Mouse (Mus musculus) embryonic facial prominence, embryonic 13.5 days (tissue): Measurements from ENCODE around the gene Zfp503. TPM values are rescaled to one million over a fixed set of nuclear protein-coding genes. Genes with fewer than 3 reads are reported as not detected.

Experiments used
- ATAC-seq: fragments of 200-750 bp; cut with Nextera tagmentation; 2 replicates; pipeline ENCODE4 v1.8.0; 2017; ENCODE audit warnings: low read depth; ENCODE audit not compliant: insufficient number of reproducible peaks, insufficient read depth, low FRiP score, low TSS enrichment
- H3K27ac ChIP-seq: fragments of 300-500 bp; sonication (generic); 2 replicates; pipeline ENCODE4 v1.5.1; 2015; ENCODE audit warnings: moderate library complexity, mild to moderate bottlenecking, inconsistent platforms
- H3K27me3 ChIP-seq: fragments of 300-500 bp; sonication (generic); 2 replicates; pipeline ENCODE4 v1.6.1; 2015; ENCODE audit warnings: mild to moderate bottlenecking, inconsistent platforms
- H3K36me3 ChIP-seq: fragments of 300-500 bp; sonication (generic); 2 replicates; pipeline ENCODE4 v1.6.1; 2015; ENCODE audit warnings: mild to moderate bottlenecking, inconsistent platforms
- H3K4me1 ChIP-seq: fragments of 300-500 bp; sonication (generic); 2 replicates; pipeline ENCODE4 v1.6.1; 2015; ENCODE audit warnings: inconsistent platforms
- H3K4me2 ChIP-seq: fragments of 300-500 bp; sonication (generic); 2 replicates; pipeline ENCODE4 v1.6.1; 2015; ENCODE audit warnings: moderate library complexity, mild to moderate bottlenecking, inconsistent platforms
- H3K4me3 ChIP-seq: fragments of 300-500 bp; sonication (generic); 2 replicates; pipeline ENCODE4 v1.5.1; 2015; ENCODE audit warnings: mild to moderate bottlenecking, inconsistent platforms
- H3K9ac ChIP-seq: fragments of 300-500 bp; sonication (generic); 2 replicates; pipeline ENCODE4 v1.6.1; 2015; ENCODE audit warnings: mild to moderate bottlenecking, inconsistent platforms
- H3K9me3 ChIP-seq: fragments of 300-500 bp; sonication (generic); 2 replicates; pipeline ENCODE4 v1.6.1; 2016; ENCODE audit warnings: inconsistent platforms
- WGBS: fragments of 180-500 bp; shearing (Covaris S2); methylation state at CpG from one replicate; pipeline ENCODE4 v1.1.7; 2015; ENCODE audit warnings: mixed read lengths; 5-methylcytosine and 5-hydroxymethylcytosine counted together
- polyA plus RNA-seq: library from polyadenylated mRNA; unstranded; fragments of >200 nt; fragmentation: Nextera tagmentation; extraction: Ambion mirVana; gene quantifications from 2 replicates; pipeline ENCODE4 v1.2.1, GENCODE M21; 2015

Gene Zfp503
- polyA plus RNA-seq = 25.9 and 30.5 TPM in 2 replicates

DNA sequence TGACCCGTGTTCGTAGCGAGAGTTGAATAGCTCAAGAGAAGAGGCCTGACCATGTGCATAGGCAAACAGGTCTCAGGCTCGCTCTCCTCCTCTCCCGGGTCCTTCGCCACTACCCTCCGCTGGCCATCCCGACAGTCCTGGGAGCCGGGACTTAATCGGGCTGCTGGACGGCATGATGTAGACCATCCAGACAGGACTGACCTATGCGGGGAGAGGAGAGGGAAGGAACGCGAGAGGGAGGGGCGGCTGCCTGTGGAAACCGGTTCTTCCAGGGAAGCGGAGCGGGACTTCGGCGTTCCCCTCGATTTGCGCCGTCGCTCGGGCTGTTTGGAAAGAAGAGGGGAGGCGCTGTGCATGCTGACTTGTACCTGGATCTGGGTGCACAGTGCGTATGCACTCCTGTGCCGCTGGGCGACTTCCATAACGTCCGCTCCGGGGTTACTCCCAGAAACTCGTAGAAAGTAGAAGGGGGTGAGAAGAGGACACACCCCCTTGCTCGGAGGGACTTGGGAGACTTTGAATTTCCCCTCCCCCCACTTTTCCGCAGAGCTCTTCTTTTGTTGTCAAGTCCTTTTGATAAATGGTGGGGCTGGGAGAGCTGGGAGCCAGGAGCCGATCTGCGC, at the start of gene Zfp503:
Zfp503 (minus strand) TSS at position 311 of the 623 bp plus-strand sequence.
- H3K27ac ChIP-seq = peak within 1 kb of the TSS; percentile 98
- peaks cover 64% of the 10 kb centered on the region for H3K27me3 ChIP-seq
- H3K4me2 ChIP-seq = peak within 1 kb of the TSS; percentile 77
- WGBS = under 1% methylated on average over 37 of the region's 37 CpGs
- peaks cover 52% of the 10 kb centered on the region for H3K4me1 ChIP-seq
- peaks cover 14% of the 10 kb centered on the region for H3K36me3 ChIP-seq
- H3K9ac ChIP-seq = peak within 1 kb of the TSS; percentile 76
- H3K4me3 ChIP-seq = peak within 1 kb of the TSS; percentile 83
- H3K9me3 ChIP-seq = no peaks in the 10 kb centered on the region
- ATAC-seq = peak; percentile 23; the same call in 1 of the 2 replicates

DNA sequence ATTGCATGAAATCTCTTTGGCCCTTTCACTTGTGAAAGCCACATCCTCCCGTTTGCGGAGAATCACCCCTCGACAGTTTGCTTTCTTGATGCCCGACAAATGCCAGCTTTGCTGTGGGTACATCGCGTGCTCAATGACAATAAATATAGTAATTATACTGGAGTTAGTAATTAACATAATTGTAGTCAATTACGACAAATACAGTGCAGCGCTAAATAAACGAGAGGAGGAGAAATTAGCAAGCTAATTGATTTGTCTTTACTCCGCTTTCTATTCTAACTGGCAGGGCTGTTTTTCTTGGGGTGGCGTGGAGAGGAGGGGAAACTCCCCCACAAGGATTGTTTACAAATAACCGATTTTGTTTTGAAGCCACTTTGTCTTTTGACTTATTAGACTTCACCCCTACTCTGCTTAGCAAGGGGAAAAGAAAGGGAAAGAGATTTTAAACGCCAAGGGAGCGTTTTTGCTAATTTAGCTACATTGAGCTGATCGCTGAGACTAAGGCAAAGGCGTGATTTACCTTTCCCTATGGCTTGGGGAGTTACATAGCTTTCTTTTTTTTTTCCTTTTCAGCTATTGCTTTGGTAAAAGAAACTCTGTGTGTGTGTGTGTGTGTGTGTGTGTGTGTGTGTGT, 48.2 kb upstream of the Zfp503 start:
- H3K4me1 ChIP-seq = peaks cover 18% of the 10 kb centered on the region
- no peak overlapping the region for H3K4me2 ChIP-seq
- H3K27ac ChIP-seq = no peak overlapping the region
- H3K4me3 ChIP-seq = no peak overlapping the region
- peaks cover 3% of the 10 kb centered on the region; the same call in 1 of the 2 replicates for H3K27me3 ChIP-seq
- 57% methylated on average over 16 of the region's 16 CpGs for WGBS
- H3K9me3 ChIP-seq = no peaks in the 10 kb centered on the region
- no peak for ATAC-seq
- H3K9ac ChIP-seq = no peak overlapping the region
- H3K36me3 ChIP-seq = no peaks in the 10 kb centered on the region

DNA sequence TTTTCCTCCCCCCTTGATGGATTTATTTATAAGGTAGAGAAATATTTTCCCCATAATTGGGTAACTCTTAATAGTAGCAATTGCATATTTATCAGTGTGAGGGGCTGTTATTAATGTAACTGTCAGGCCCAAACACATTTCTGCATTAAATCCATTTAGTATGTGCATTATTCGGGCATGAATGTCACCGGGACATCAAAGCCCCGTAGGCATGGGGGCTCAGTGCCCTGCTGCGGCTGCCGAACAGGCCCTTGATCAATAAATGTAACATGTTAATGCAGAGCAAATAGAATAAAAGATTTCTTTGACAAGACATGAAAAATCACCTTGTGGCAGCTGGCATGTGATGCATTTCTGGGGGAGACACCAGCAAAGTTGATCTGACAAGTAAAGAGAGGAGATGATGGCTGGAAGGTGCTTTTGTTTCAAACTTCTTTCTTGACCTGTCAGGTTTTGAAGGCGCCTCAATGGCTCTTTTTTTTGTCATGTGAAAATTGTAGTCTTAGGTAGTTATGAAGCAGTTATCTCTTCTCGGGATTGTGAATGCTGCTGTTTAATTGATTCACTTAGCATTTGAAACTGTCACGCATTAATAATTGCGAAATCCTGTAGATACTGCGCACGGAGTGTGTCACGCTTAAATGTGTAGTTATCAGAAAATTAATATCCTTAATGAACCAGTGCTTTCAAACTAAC, 47.5 kb upstream of the Zfp503 start:
- Histone ChIP-seq H3K4me3 (no peak overlapping the region), H3K36me3 (no peaks in the 10 kb centered on the region), H3K9me3 (no peaks in the 10 kb centered on the region), H3K27me3 (peaks cover 3% of the 10 kb centered on the region; the same call in 1 of the 2 replicates), H3K4me2 (no peak overlapping the region), H3K27ac (no peak overlapping the region), H3K4me1 (peaks cover 18% of the 10 kb centered on the region), H3K9ac (no peak overlapping the region)
- WGBS = 58% methylated on average over 12 of the region's 12 CpGs
- no peak for ATAC-seq

DNA sequence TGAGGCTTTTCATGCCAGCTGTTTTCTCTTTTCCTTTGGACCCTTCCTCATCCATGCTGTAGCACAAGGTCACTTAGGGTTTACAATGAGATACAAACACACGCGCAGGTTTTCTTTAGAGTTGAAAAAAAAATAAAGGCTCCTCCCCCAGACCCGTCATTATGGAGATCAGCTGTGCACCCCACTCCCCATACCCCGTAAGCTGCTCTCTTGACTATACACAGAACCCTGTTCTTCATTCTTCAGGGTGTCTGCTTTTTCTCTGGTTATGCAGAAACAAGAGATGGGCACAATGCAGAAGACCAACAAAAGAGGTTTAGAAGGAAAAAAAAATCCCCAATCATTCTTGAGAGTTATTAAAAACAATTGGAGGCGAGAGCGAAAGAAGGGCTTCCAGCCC, 46.9 kb upstream of the Zfp503 start:
- no peak for ATAC-seq
- 25% methylated on average over 6 of the region's 6 CpGs for WGBS
- Histone ChIP-seq H3K4me3 (no peak overlapping the region), H3K36me3 (no peaks in the 10 kb centered on the region), H3K27me3 (peaks cover 3% of the 10 kb centered on the region; the same call in 1 of the 2 replicates), H3K4me1 (peaks cover 18% of the 10 kb centered on the region), H3K9me3 (no peaks in the 10 kb centered on the region), H3K9ac (no peak overlapping the region), H3K27ac (no peak overlapping the region), H3K4me2 (0 out of 2 replicates have a peak overlapping the region, but pooled peaks have one; percentile 2)

DNA sequence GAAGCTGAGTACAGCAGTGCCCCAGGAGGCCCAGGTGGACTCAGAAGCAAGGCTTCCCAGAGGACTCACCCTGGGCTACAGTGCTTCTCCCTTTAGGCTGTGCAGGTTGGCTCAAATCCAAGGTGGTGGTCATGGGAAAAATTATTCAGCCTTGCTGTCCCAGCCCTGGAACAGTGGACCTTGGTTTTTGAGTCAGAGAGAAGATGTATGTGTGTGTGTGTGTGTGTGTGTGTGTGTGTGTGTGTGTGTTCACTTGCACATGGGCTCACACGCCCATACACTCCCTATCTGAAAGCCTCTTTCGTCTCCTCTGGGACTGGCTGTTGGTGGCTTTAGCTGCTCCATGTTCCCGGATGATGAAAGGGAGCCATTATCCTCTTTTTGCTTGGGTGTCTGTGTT, 46.5 kb upstream of the Zfp503 start:
- 26% methylated on average over 3 of the region's 3 CpGs for WGBS
- Histone ChIP-seq H3K9ac (no peak overlapping the region), H3K27ac (no peak overlapping the region), H3K27me3 (peaks cover 3% of the 10 kb centered on the region; the same call in 1 of the 2 replicates), H3K4me2 (0 out of 2 replicates have a peak overlapping the region, but pooled peaks have one; percentile 2), H3K9me3 (no peaks in the 10 kb centered on the region), H3K4me3 (no peak overlapping the region), H3K36me3 (no peaks in the 10 kb centered on the region), H3K4me1 (peaks cover 18% of the 10 kb centered on the region)
- ATAC-seq = no peak

DNA sequence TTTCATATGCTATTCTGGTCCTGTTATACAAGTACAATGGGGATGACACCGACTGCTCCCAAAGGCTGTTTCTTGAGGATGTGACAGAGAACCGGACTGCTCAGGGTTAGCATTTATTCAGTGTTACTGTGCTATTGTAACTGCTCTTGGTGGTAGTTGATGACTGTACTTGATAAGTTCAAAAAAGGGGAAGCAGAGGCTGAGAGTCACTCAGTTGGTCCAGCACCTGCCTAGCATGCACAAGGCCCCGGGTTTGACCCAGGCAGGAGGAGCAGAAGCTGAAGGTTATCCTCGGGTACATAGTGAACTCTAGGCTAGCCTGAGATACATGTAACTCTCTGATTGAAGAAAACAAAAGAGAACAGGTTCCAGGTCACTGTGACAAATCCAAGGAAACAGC, 34.1 kb upstream of the Zfp503 start:
- no peak for ATAC-seq
- H3K9ac ChIP-seq = no peak overlapping the region
- WGBS = 82% methylated on average over 4 of the region's 4 CpGs
- H3K36me3 ChIP-seq = no peaks in the 10 kb centered on the region
- H3K27me3 ChIP-seq = peaks cover 20% of the 10 kb centered on the region
- H3K9me3 ChIP-seq = no peaks in the 10 kb centered on the region
- H3K27ac ChIP-seq = no peak overlapping the region
- H3K4me1 ChIP-seq = peaks cover 11% of the 10 kb centered on the region; the same call in 1 of the 2 replicates
- no peak overlapping the region for H3K4me3 ChIP-seq
- H3K4me2 ChIP-seq = no peak overlapping the region

DNA sequence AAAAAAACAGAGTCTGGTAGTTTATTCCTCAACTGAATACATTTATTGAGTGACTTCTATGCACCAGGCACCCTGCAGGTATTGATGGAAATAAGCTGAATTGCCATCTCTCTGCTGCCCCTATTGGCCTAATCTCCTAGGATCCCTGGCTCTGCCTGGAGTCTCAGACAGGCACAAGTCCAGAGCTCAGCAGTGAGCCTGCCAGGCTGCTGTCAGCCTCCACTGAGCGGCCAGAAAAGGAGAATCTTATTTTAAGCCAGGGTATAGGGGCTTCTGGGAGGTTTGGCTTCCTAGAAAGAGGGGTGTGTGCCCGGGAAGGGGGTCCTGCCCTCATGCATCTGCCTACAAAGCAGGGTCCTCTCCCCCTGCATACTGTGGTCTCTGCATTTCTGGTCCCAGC, 31.5 kb upstream of the Zfp503 start:
- peaks cover 11% of the 10 kb centered on the region; the same call in 1 of the 2 replicates for H3K4me1 ChIP-seq
- H3K27me3 ChIP-seq = peaks cover 34% of the 10 kb centered on the region
- H3K4me2 ChIP-seq = no peak overlapping the region
- ATAC-seq = no peak
- H3K9me3 ChIP-seq = no peaks in the 10 kb centered on the region
- H3K9ac ChIP-seq = no peak overlapping the region
- 21% methylated on average over 2 of the region's 2 CpGs for whole genome bisulfite sequencing
- no peaks in the 10 kb centered on the region for H3K36me3 ChIP-seq
- H3K27ac ChIP-seq = no peak overlapping the region
- no peak overlapping the region for H3K4me3 ChIP-seq

DNA sequence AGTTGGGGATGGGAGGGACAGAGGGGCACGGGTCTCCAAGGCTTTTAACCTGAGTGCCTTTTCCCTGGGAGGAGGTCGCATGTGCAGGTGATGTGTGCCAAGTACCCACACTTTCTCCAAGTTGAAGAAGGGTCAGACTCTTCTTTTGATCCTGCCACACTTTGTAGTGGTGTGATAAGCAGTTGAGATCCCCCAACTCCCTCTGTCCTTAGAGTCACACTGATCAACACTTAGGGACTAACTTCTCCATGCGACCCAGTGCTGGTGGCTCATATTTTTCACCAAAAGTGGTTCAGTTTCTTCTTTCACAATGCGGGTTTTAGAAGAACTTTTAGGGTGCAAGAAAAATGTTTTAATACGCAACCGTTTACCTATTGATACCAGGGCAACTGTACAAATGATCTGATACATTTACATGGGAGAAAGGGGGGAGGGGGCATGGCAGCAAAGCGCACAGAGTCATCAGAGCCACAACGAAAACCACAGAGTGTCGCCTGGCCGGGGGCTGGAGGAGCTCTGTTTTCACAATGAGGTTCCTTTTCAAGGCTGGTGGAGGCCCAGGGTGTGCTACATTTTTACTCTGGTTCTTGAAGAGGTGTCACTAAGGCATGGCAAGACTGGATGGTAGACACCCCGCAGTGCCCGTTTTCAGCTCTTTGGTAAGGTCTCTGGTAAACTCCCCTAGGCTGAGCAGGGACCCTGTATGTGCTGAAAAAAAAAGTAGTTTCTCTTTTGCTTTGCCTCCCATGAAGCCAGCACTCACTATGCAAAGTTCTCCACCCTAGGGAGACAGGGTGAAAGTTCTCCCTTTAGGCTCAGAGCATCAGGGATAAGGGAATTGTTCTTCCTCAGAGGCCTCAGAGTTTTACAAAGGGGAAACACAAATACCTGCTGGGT, 30.8 kb upstream of the Zfp503 start:
- Histone ChIP-seq H3K27me3 (peaks cover 34% of the 10 kb centered on the region), H3K27ac (no peak overlapping the region), H3K9ac (peak overlapping the region; percentile 67; the same call in 1 of the 2 replicates), H3K4me1 (peaks cover 11% of the 10 kb centered on the region; the same call in 1 of the 2 replicates), H3K4me3 (peak overlapping the region; percentile 42), H3K36me3 (no peaks in the 10 kb centered on the region), H3K9me3 (no peaks in the 10 kb centered on the region), H3K4me2 (peak overlapping the region; percentile 78)
- 35% methylated on average over 12 of the region's 12 CpGs for WGBS
- ATAC-seq = no peak

DNA sequence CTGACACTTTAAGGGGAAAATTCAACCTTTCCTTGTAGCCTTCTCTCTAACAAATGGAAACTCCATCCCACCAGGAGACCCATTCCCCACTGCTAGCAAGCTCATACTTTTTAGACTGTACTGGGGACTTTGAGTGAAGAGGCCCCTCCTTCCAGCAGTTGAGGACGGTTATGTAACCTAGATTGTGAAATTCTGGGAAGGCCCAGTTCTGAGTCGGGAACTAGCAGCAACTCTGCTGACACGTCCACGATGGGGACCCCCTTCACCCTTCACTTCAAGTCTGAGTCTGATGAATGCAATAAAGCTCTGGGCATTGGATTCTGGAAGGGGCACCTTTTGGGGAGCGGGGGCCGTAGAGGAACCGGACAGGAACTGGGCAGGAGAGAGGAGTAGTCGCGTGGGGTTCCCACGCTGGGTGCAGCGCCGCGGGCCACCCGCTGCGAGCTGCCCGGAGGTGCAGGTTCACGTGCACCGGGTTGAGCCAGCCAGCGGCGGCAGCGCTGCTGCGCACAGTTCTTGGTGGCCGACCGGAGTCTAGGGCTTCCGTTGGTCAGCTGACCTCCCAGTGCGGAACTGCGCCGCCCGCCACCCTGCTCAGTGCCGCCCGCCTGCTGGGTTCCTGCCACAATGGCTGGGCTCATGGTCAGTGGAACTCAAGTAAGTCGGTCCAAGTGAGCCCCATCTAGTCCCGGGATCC, 30.0 kb upstream of the Zfp503 start, which contains the start of gene Lrmda:
Lrmda (plus strand) TSS at position 461 of the 697 bp plus-strand sequence.
- peaks cover 34% of the 10 kb centered on the region for H3K27me3 ChIP-seq
- WGBS = 4% methylated on average over 33 of the region's 33 CpGs

DNA sequence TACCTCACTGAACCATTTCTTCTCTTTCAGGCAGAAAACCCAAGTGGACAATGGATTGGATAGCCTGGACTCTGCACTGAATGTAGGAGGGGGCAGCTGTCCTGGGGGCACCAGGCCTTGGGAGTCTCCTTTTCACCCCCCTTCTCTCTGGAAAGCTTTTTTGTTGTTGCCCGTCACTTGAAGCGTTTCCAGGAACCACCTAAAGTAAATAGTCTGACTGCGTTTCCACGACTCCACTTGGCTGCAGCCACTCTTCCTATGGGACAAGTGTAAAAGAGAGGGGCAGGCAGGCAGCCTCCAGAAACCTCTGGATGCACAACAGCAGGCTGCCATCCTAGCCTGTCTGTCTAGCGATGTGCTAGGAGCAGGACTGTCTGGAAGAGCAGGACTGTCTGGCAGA, 27.6 kb upstream of the Zfp503 start:
- no peak for ATAC-seq
- Histone ChIP-seq H3K9me3 (no peaks in the 10 kb centered on the region), H3K4me1 (peaks cover 11% of the 10 kb centered on the region; the same call in 1 of the 2 replicates), H3K36me3 (no peaks in the 10 kb centered on the region), H3K4me2 (no peak overlapping the region), H3K4me3 (no peak overlapping the region), H3K9ac (no peak overlapping the region), H3K27ac (no peak overlapping the region), H3K27me3 (peaks cover 34% of the 10 kb centered on the region)
- 57% methylated on average over 5 of the region's 5 CpGs for WGBS

More for the DNA sequence above, 30.0 kb upstream of the Zfp503 start, which contains the start of gene Lrmda:
- peak within 1 kb of the TSS; percentile 78 for H3K4me2 ChIP-seq
- peak; percentile 62; the same call in 1 of the 2 replicates for ATAC-seq
- no peaks in the 10 kb centered on the region for H3K9me3 ChIP-seq
- peak within 1 kb of the TSS; percentile 42 for H3K4me3 ChIP-seq
- peak within 1 kb of the TSS; percentile 67 for H3K9ac ChIP-seq
- H3K27ac ChIP-seq = no peak within 1 kb of the TSS
- no peaks in the 10 kb centered on the region for H3K36me3 ChIP-seq
- peaks cover 11% of the 10 kb centered on the region; the same call in 1 of the 2 replicates for H3K4me1 ChIP-seq
